Mouse (Mus musculus) c-Kit-positive CD71-negative TER-119-negative erythroid progenitor cells, embryonic 14.5 days (primary cell): ENCODE measurements around the gene Dlx1.
A peak's percentile ranks its signal among the peaks of the same experiment; 100 is the strongest.

Source experiments
- DNase-seq: peaks from one replicate; pipeline ENCODE4 v3.0.0-alpha.2; 2013; ENCODE audit warnings: low read depth

Dlx1 gene

GRCm38 (mm10) chr2:71528014-71528713, at the start of gene Dlx1:
Gene Dlx1, plus strand, starts transcription at chr2:71528113.
- DNase-seq: no peak

GRCm38 (mm10) chr2:71479917-71480316, 48.0 kb upstream of the Dlx1 start:
- DNase-seq: no peak

- DNase-seq: no peak
Observed at GRCm38 (mm10) chr2:71481825-71482224, 46.1 kb upstream of the Dlx1 start.

GRCm38 (mm10) chr2:71483046-71483716, 44.7 kb upstream of the Dlx1 start:
- no peak for DNase-seq

GRCm38 (mm10) chr2:71483717-71484066, 44.2 kb upstream of the Dlx1 start:
- DNase-seq: no peak

GRCm38 (mm10) chr2:71491295-71491694, 36.6 kb upstream of the Dlx1 start:
- no peak for DNase-seq

GRCm38 (mm10) chr2:71493161-71493683, 34.7 kb upstream of the Dlx1 start:
- no peak for DNase-seq

- DNase-seq: no peak
Observed at GRCm38 (mm10) chr2:71494503-71494902, 33.4 kb upstream of the Dlx1 start.

- no peak for DNase-seq
Observed at GRCm38 (mm10) chr2:71494971-71495370, 32.9 kb upstream of the Dlx1 start.

- no peak for DNase-seq
Observed at GRCm38 (mm10) chr2:71497175-71497574, 30.7 kb upstream of the Dlx1 start.

- DNase-seq: peak; percentile 37
Observed at GRCm38 (mm10) chr2:71499276-71500230, 28.4 kb upstream of the Dlx1 start.

GRCm38 (mm10) chr2:71504852-71505251, 23.1 kb upstream of the Dlx1 start:
- DNase-seq: no peak

GRCm38 (mm10) chr2:71511209-71511608, 16.7 kb upstream of the Dlx1 start:
- DNase-seq: no peak

- no peak for DNase-seq
Observed at GRCm38 (mm10) chr2:71512326-71512725, 15.6 kb upstream of the Dlx1 start.

- DNase-seq: no peak
Observed at GRCm38 (mm10) chr2:71516995-71517394, 10.9 kb upstream of the Dlx1 start.

- no peak for DNase-seq
Observed at GRCm38 (mm10) chr2:71517466-71518099, 10.3 kb upstream of the Dlx1 start.

- DNase-seq: no peak
Observed at GRCm38 (mm10) chr2:71522871-71523270, 5.0 kb upstream of the Dlx1 start.

- no peak for DNase-seq
Observed at GRCm38 (mm10) chr2:71523431-71523830, 4.5 kb upstream of the Dlx1 start.

- no peak for DNase-seq
Observed at GRCm38 (mm10) chr2:71524763-71525162, 3.1 kb upstream of the Dlx1 start.

- DNase-seq: no peak
Observed at GRCm38 (mm10) chr2:71526595-71527322, 1.2 kb upstream of the Dlx1 start.

- DNase-seq: no peak
Observed at GRCm38 (mm10) chr2:71527323-71528013, 445 bp upstream of the Dlx1 start.
